Mouse (Mus musculus) CH12.LX (cell line): ENCODE results near the gene Gm20388.

Experiments used
- CHD2 ChIP-seq: IDR thresholded peaks from 2 replicates; pipeline ENCODE4 v1.6.1; 2011; ENCODE audit warnings: low read length, improper control_type of control experiment
- CTCF ChIP-seq, 2 experiments: IDR thresholded peaks in 1 of 2; conservative IDR thresholded peaks in 1 of 2; 2 replicates each; pipeline ENCODE4 v1.5.1; 2011 to 2012; ENCODE audit warnings: low read depth in 2 of 2, low read length in 2 of 2, improper control_type of control experiment in 1 of 2, inconsistent platforms in 1 of 2, mild to moderate bottlenecking in 1 of 2, moderate library complexity in 1 of 2
- MAX ChIP-seq: IDR thresholded peaks from 2 replicates; pipeline ENCODE4 v1.6.1; 2011; ENCODE audit warnings: low read length, improper control_type of control experiment
- MEF2A ChIP-seq: IDR thresholded peaks from 2 replicates; pipeline ENCODE4 v1.6.1; 2014; ENCODE audit warnings: low read depth, mild to moderate bottlenecking, inconsistent platforms, low read length, improper control_type of control experiment, borderline replicate concordance
- NELFE ChIP-seq: IDR thresholded peaks from 2 replicates; pipeline ENCODE4 v1.6.1; 2011; ENCODE audit warnings: low read depth, low read length, improper control_type of control experiment
- POLR2A ChIP-seq: IDR thresholded peaks from 2 replicates; pipeline ENCODE4 v1.6.1; 2011; ENCODE audit warnings: low read depth, mild to moderate bottlenecking, improper control_type of control experiment, low read length
- USF1 ChIP-seq: IDR thresholded peaks from 2 replicates; pipeline ENCODE4 v1.6.1; 2014; ENCODE audit warnings: low read depth, mild to moderate bottlenecking, inconsistent platforms, low read length, improper control_type of control experiment
- ZC3H11A ChIP-seq: IDR thresholded peaks from 2 replicates; pipeline ENCODE4 v1.6.1; 2012; ENCODE audit warnings: low read depth, mild to moderate bottlenecking, inconsistent platforms, low read length, improper control_type of control experiment
- ZNF384 ChIP-seq: IDR thresholded peaks from 2 replicates; pipeline ENCODE4 v1.6.1; 2012; ENCODE audit warnings: low read depth, low read length, improper control_type of control experiment, inconsistent platforms

DNA sequence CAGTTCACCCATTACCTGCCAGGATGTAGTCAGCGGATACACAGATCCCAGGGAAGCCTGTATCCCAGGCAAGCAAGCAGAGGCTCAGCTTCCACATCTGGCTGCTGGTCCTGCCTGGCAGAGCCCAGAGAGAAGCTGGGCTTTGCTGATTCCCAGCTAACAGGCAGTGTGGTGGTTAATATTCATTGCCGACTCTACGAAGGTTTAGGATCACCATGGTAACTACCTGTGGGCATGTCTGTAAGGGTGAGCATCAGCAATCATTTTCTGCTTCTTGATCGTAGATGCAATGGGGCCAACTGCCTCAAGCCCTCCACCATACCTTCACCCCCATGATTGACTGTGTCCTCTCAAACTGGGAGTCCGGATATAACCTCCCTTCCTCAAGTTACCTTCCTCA is 4283.4 kb downstream of the Gm20388 start:
- TF ChIP-seq MEF2A (no peak), ZC3H11A (no peak), USF1 (no peak), POLR2A (no peak), NELFE (no peak), MAX (no peak), ZNF384 (no peak), CTCF (conservative IDR thresholded peaks at IDR 0.05 in 1 of 2, IDR thresholded peaks at IDR 0.05 in 1 of 2; ENCODE audit: low read depth in 2 of 2, low read length in 2 of 2) (no peak), CHD2 (no peak)
